Mouse (Mus musculus) hindbrain, embryonic 15.5 days (tissue): ENCODE results near the gene Rad54l. TPM values are rescaled to one million over a fixed set of nuclear protein-coding genes. Genes with fewer than 3 reads are reported as not detected.

Source experiments
- ATAC-seq: fragments of 200-750 bp; cut with Nextera tagmentation; 2 replicates; pipeline ENCODE4 v1.8.0; 2017; ENCODE audit warnings: low read depth, moderate number of reproducible peaks, moderate TSS enrichment; ENCODE audit not compliant: low FRiP score
- H3K27ac ChIP-seq: fragments of 300-500 bp; sonication (generic); replicated peaks from 2 replicates; pipeline ENCODE4 v1.5.1; 2015; ENCODE audit warnings: mild to moderate bottlenecking, inconsistent platforms
- H3K27me3 ChIP-seq: fragments of 300-500 bp; sonication (generic); 2 replicates; pipeline ENCODE4 v1.6.1; 2015; ENCODE audit warnings: control low read depth, inconsistent platforms
- H3K36me3 ChIP-seq: fragments of 300-500 bp; sonication (generic); 2 replicates; pipeline ENCODE4 v1.6.1; 2015; ENCODE audit warnings: control low read depth, inconsistent platforms
- H3K4me1 ChIP-seq: fragments of 300-500 bp; sonication (generic); replicated peaks from 2 replicates; pipeline ENCODE4 v1.6.1; 2015; ENCODE audit warnings: control low read depth, inconsistent platforms
- H3K4me2 ChIP-seq: fragments of 300-500 bp; sonication (generic); 2 replicates; pipeline ENCODE4 v1.6.1; 2015; ENCODE audit warnings: moderate library complexity, mild to moderate bottlenecking, inconsistent platforms
- H3K4me3 ChIP-seq: fragments of 300-500 bp; sonication (generic); 2 replicates; pipeline ENCODE4 v1.5.1; 2015; ENCODE audit warnings: mild to moderate bottlenecking, inconsistent platforms
- H3K9ac ChIP-seq: fragments of 300-500 bp; sonication (generic); 2 replicates; pipeline ENCODE4 v1.6.1; 2015; ENCODE audit warnings: inconsistent platforms
- H3K9me3 ChIP-seq: fragments of 300-500 bp; sonication (generic); 2 replicates; pipeline ENCODE4 v1.6.1; 2016; ENCODE audit warnings: control low read depth, inconsistent platforms
- WGBS: fragments of 180-500 bp; shearing (Covaris S2); methylation state at CpG from one replicate; pipeline ENCODE4 v1.1.7; 2015; 5-methylcytosine and 5-hydroxymethylcytosine counted together
- polyA plus RNA-seq: library from polyadenylated mRNA; unstranded; fragments of >200 nt; fragmentation: Nextera tagmentation; extraction: Ambion mirVana; gene quantifications from 2 replicates; pipeline ENCODE4 v1.2.1, GENCODE M21; 2015

Rad54l gene
- polyA plus RNA-seq, 1 experiment from 2014 or later, result 9.9 TPM

- H3K4me3 ChIP-seq, result no peak overlapping the region
- H3K36me3 ChIP-seq, result peaks cover 46% of the 10 kb centered on the region
- H3K27ac ChIP-seq, result no peak overlapping the region
- H3K9me3 ChIP-seq, result no peaks in the 10 kb centered on the region
- H3K27me3 ChIP-seq, result no peaks in the 10 kb centered on the region
- ATAC-seq, result no peak
- H3K4me1 ChIP-seq, result peaks cover 20% of the 10 kb centered on the region
- H3K9ac ChIP-seq, result no peak overlapping the region
- no peak overlapping the region for H3K4me2 ChIP-seq
- WGBS, result 96% methylated on average over 15 of the region's 15 CpGs
These were observed 29.2 kb upstream of the Rad54l start for GRCm38 (mm10) chr4:116152702-116153101.

- no peak for ATAC-seq
- H3K9ac ChIP-seq, result peak within 1 kb of the TSS; percentile 96
- peak within 1 kb of the TSS; percentile 75 for H3K4me2 ChIP-seq
- H3K4me3 ChIP-seq, result peak within 1 kb of the TSS; percentile 87
- WGBS, result 80% methylated on average over 6 of the region's 6 CpGs
- H3K27ac ChIP-seq, result peak within 1 kb of the TSS; percentile 91
- peaks cover 20% of the 10 kb centered on the region for H3K4me1 ChIP-seq
- peaks cover 38% of the 10 kb centered on the region for H3K36me3 ChIP-seq
- no peaks in the 10 kb centered on the region for H3K27me3 ChIP-seq
- no peaks in the 10 kb centered on the region for H3K9me3 ChIP-seq
These were observed 27.7 kb upstream of the Rad54l start, which contains the start of gene Lurap1 for GRCm38 (mm10) chr4:116151238-116151637. Gene Lurap1, minus strand, starts transcription at chr4:116151338.

- H3K9me3 ChIP-seq, result no peaks in the 10 kb centered on the region
- peak overlapping the region; percentile 91 for H3K27ac ChIP-seq
- H3K27me3 ChIP-seq, result no peaks in the 10 kb centered on the region
- H3K4me3 ChIP-seq, result peak overlapping the region; percentile 87
- H3K4me1 ChIP-seq, result peaks cover 20% of the 10 kb centered on the region
- H3K36me3 ChIP-seq, result peaks cover 34% of the 10 kb centered on the region
- peak overlapping the region; percentile 96 for H3K9ac ChIP-seq
- ATAC-seq, result no peak
- H3K4me2 ChIP-seq, result peak overlapping the region; percentile 75
- WGBS, result 20% methylated on average over 4 of the region's 4 CpGs
These were observed 27.4 kb upstream of the Rad54l start for GRCm38 (mm10) chr4:116150862-116151221.

- peak overlapping the region; percentile 96 for H3K9ac ChIP-seq
These were observed 26.8 kb upstream of the Rad54l start for GRCm38 (mm10) chr4:116150156-116150861.

DNA sequence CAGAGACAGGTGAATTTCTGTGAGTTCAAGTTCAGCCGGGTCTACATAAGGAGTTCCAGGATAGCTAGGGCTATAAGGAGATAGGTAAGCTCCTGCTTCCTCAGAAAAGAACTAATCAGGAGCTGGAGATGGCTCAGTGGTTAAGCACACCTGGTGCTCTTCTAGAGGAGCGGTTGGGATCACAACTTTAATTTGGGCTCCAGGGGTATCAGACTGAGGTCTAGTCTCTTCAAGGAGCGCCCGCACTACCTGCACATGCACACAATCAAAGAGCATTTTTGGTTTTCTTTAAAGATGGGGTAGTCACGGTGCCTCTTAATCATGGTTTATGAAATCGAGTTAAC, 26.3 kb upstream of the Rad54l start:
- WGBS, result 20% methylated on average over 6 of the region's 6 CpGs
- ATAC-seq, result no peak; the same call in 1 of the 2 replicates
- Histone ChIP-seq H3K36me3 (peaks cover 23% of the 10 kb centered on the region), H3K27ac (peak overlapping the region; percentile 91), H3K27me3 (no peaks in the 10 kb centered on the region), H3K4me3 (peak overlapping the region; percentile 87), H3K4me1 (peaks cover 23% of the 10 kb centered on the region), H3K4me2 (peak overlapping the region; percentile 75), H3K9ac (peak overlapping the region; percentile 96), H3K9me3 (no peaks in the 10 kb centered on the region)

More at GRCm38 (mm10) chr4:116150156-116150861, 26.8 kb upstream of the Rad54l start:
- under 1% methylated on average over 56 of the region's 73 CpGs for WGBS
- Histone ChIP-seq H3K9me3 (no peaks in the 10 kb centered on the region), H3K27ac (peak overlapping the region; percentile 91), H3K4me1 (peaks cover 20% of the 10 kb centered on the region), H3K27me3 (no peaks in the 10 kb centered on the region), H3K36me3 (peaks cover 29% of the 10 kb centered on the region), H3K4me3 (peak overlapping the region; percentile 87), H3K4me2 (peak overlapping the region; percentile 75)
- peak; percentile 91 for ATAC-seq

- peaks cover 22% of the 10 kb centered on the region for H3K4me1 ChIP-seq
- no peaks in the 10 kb centered on the region for H3K36me3 ChIP-seq
- peak overlapping the region; percentile 50 for H3K9ac ChIP-seq
- H3K27me3 ChIP-seq, result peaks cover 7% of the 10 kb centered on the region
- WGBS, result 1% methylated on average over 47 of the region's 47 CpGs
- peak; percentile 74 for ATAC-seq
- H3K4me3 ChIP-seq, result peak overlapping the region; percentile 51
- peak overlapping the region; percentile 95 for H3K4me2 ChIP-seq
- H3K27ac ChIP-seq, result no peak overlapping the region
- no peaks in the 10 kb centered on the region for H3K9me3 ChIP-seq
These were observed 20.6 kb upstream of the Rad54l start for GRCm38 (mm10) chr4:116143891-116144717.

GRCm38 (mm10) chr4:116143317-116143811, 19.9 kb upstream of the Rad54l start:
- Histone ChIP-seq H3K36me3 (no peaks in the 10 kb centered on the region), H3K4me2 (peak overlapping the region; percentile 95), H3K9ac (0 out of 2 replicates have a peak overlapping the region, but pooled peaks have one; percentile 19), H3K4me1 (peaks cover 22% of the 10 kb centered on the region), H3K4me3 (peak overlapping the region; percentile 51), H3K9me3 (no peaks in the 10 kb centered on the region), H3K27me3 (peaks cover 7% of the 10 kb centered on the region), H3K27ac (no peak overlapping the region)
- ATAC-seq, result 0 out of 2 replicates have a peak, but pooled peaks have one; percentile 2
- WGBS, result 13% methylated on average over 7 of the region's 7 CpGs

- 65% methylated on average over 7 of the region's 7 CpGs for WGBS
- ATAC-seq, result no peak
These were observed 18.8 kb upstream of the Rad54l start for GRCm38 (mm10) chr4:116142269-116142668.

DNA sequence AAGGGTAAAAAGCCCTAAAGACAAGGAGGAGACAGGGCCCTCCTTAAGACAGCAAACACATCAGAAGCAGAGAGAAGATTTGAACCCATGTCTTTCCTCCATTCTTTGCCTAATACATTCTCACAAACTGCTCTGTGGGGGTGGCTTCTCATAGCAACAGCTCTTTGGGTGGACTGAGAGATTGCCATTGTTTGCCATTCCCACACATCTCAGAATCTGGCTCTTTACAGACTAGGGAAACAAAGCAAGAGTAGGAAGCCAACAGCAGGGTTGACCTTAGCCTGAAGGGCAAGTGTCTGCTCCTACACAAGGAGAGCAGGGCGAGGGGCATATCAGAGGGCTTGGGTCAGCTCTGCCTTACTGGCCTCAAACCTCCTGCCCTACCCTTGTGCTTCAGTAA, 18.2 kb upstream of the Rad54l start:
- no peaks in the 10 kb centered on the region for H3K9me3 ChIP-seq
- no peak overlapping the region for H3K4me3 ChIP-seq
- peaks cover 22% of the 10 kb centered on the region for H3K4me1 ChIP-seq
- no peak overlapping the region for H3K27ac ChIP-seq
- no peak for ATAC-seq
- no peak overlapping the region for H3K4me2 ChIP-seq
- no peak overlapping the region for H3K9ac ChIP-seq
- H3K36me3 ChIP-seq, result no peaks in the 10 kb centered on the region
- WGBS, result 58% methylated on average over 1 of the region's 1 CpGs
- peaks cover 7% of the 10 kb centered on the region for H3K27me3 ChIP-seq

More at GRCm38 (mm10) chr4:116142269-116142668, 18.8 kb upstream of the Rad54l start:
- Histone ChIP-seq H3K4me1 (peaks cover 22% of the 10 kb centered on the region), H3K9ac (no peak overlapping the region), H3K27me3 (peaks cover 7% of the 10 kb centered on the region), H3K36me3 (no peaks in the 10 kb centered on the region), H3K9me3 (no peaks in the 10 kb centered on the region), H3K4me3 (no peak overlapping the region), H3K4me2 (no peak overlapping the region), H3K27ac (no peak overlapping the region)

GRCm38 (mm10) chr4:116140801-116141574, 17.5 kb upstream of the Rad54l start:
- Histone ChIP-seq H3K27ac (no peak overlapping the region), H3K27me3 (peaks cover 7% of the 10 kb centered on the region), H3K4me3 (no peak overlapping the region), H3K36me3 (no peaks in the 10 kb centered on the region), H3K9me3 (no peaks in the 10 kb centered on the region), H3K4me2 (no peak overlapping the region), H3K9ac (no peak overlapping the region), H3K4me1 (peaks cover 22% of the 10 kb centered on the region)
- WGBS, result 83% methylated on average over 7 of the region's 7 CpGs
- ATAC-seq, result no peak

DNA sequence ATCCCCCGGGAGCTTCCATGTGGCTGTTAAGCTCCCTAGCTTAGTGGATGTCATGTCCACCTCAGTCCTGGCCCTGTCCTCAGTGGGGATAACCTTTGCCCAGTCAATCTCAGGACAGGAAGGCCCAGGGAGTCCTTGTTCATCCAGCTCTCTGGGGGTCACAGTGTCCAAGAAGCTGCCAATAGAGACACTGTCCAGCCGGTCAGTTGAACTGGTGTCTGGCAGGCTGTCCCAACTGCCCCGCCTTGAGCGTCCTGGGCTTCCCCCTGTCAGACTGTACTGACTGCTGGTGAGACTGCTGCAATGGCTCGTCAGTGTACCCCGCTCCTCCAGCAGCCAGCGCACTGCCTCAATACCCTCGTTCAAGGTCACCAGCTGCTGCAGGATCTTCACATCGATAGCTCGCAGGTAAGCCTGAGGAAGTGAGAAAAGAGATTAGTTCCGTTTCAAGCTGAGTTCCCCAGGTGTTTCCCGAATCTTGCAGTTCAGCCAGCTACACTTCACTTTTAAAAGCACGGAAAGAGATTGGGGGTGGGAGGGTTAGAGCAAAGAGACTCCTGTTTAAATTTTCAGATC, 14.0 kb upstream of the Rad54l start:
- Histone ChIP-seq H3K36me3 (no peaks in the 10 kb centered on the region), H3K4me1 (no peaks in the 10 kb centered on the region), H3K4me2 (no peak overlapping the region), H3K27ac (no peak overlapping the region), H3K9ac (no peak overlapping the region), H3K9me3 (no peaks in the 10 kb centered on the region), H3K4me3 (no peak overlapping the region), H3K27me3 (no peaks in the 10 kb centered on the region)
- no peak for ATAC-seq
- WGBS, result 50% methylated on average over 13 of the region's 13 CpGs
